Mouse (Mus musculus) T-helper 2 cell (primary cell): ENCODE measurements around the gene Gm13040.
"Not testable (repeated sequence)": the region's sequence is repeated elsewhere in the genome, so short reads cannot be mapped to it uniquely, and the experiment has no call there.

Experiments used
- in situ Hi-C: fragments of 300-600 bp; cut with MboI, MseI; formaldehyde crosslinking; loops from one replicate; pipeline ENCODE4 v1.15.1; 2025; ENCODE audit warnings: high pct_unique_total_duplicates

Gm13040 gene

GRCm38 (mm10) chr4:143535654-143536053 is at the start of gene Gm13040:
Gene Gm13040, plus strand, starts transcription at chr4:143535954.
- in situ Hi-C loops = not testable (repeated sequence)

GRCm38 (mm10) chr4:143511043-143511442 is 24.7 kb upstream of the Gm13040 start, which contains the start of gene Gm13043:
Gene Gm13043, plus strand, starts transcription at chr4:143511343.
- in situ Hi-C loops = no loop called here

- in situ Hi-C loops = not testable (repeated sequence)
Measured at GRCm38 (mm10) chr4:143551400-143551799, 15.6 kb downstream of the Gm13040 start, which contains the start of the genes BC080695 and Gm13057. Gene BC080695, plus strand, starts transcription at chr4:143551700. Gene Gm13057, plus strand, starts transcription at chr4:143551709.
